Mouse (Mus musculus) Patski (cell line): ENCODE results near the gene Tmem91. TPM values are rescaled to one million over a fixed set of nuclear protein-coding genes. Genes with fewer than 3 reads are reported as not detected.

ENCODE experiments used
- ATAC-seq: fragments of 100-300 bp; one replicate; pipeline ENCODE4 v1.8.0; 2021
- CTCF ChIA-PET: fragments of 350-600 bp; sonication (Branson Sonifier 250); formaldehyde crosslinking; loops from one replicate; lab custom pipeline; 2022; ENCODE audit warnings: inconsistent platforms; lab: Charles Lee
- POLR2A ChIA-PET: fragments of 350-600 bp; sonication (Branson Sonifier 250); formaldehyde crosslinking; loops from one replicate; lab custom pipeline; 2022; ENCODE audit warnings: antibody characterized with exemption, inconsistent platforms; lab: Charles Lee
- DNase-seq: peaks from one replicate; pipeline ENCODE4 v3.0.0-alpha.2; 2011; ENCODE audit warnings: low read depth, low spot score
- H3K27me3 ChIP-seq: fragments of 371-371 bp; one replicate; pipeline ENCODE4 v1.5.1; 2021
- CTCF ChIP-seq: fragments of 100-300 bp; IDR thresholded peaks from one replicate; pipeline ENCODE4 v1.5.1; 2021
- in situ Hi-C: fragments of 300-500 bp; cut with MboI; formaldehyde crosslinking; loops from 3 replicates; pipeline ENCODE4 v1.11.1; 2018; ENCODE audit warnings: low pct_unique_long_range_greater_than_20kb, mixed read lengths
- polyA plus RNA-seq: library from polyadenylated mRNA; unstranded; gene quantifications from one replicate; pipeline ENCODE4 v1.2.3, GENCODE M21; 2021

Tmem91 gene
- polyA plus RNA-seq, 1 experiment from 2014 or later: 0.49 TPM

- ChIA-PET CTCF (no interaction called here), POLR2A (no interaction called here)
- in situ Hi-C loops: no loop called here
- no peaks in the 10 kb centered on the region for H3K27me3 ChIP-seq
- ATAC-seq (no peak), DNase-seq (no peak)
- no peak for TF ChIP-seq CTCF
Measured at GRCm38 (mm10) chr7:25626509-25627430, 48.2 kb downstream of the Tmem91 start, which contains the start of gene B3gnt8. Gene B3gnt8 (plus strand): TSS chr7:25626654.

DNA sequence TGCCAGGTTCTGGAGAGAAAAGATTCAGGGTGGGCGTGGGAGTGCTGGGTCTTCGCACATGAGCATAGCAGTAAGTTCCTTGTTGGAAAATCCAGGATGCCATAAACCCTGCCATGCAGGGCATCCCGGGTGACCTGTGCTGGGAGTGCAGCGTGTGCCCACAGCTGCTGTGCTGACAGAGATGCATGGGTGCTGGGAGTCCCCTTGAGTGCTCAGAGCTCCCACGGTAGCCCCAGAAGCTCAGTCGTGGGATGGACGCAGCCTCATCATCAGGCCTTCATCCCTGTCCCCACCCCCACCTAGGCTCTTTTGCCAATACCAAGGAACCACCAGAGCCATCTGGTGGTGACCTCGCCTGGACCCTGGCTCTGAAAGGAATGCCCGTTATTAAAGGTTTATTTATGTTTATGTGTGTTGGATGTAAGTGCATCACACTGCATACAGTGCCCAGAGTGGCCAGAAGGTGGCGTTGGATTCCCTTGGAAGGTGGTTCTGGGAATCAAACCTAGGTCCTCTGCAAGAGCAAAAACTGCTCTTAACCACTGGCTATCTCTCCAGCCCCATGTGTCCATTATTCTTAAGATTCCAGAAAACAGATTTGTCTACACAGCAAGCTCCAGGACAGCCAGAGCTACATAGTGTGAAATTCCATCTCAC is 49.2 kb downstream of the Tmem91 start:
- TF ChIP-seq CTCF: no peak
- no peaks in the 10 kb centered on the region for H3K27me3 ChIP-seq
- in situ Hi-C loops: no loop called here
- POLR2A ChIA-PET: no interaction called here
- CTCF ChIA-PET: no interaction called here
- ATAC-seq: no peak
- DNase-seq: no peak

- POLR2A ChIA-PET: no interaction called here
- CTCF ChIA-PET: no interaction called here
- no peaks in the 10 kb centered on the region for H3K27me3 ChIP-seq
- TF ChIP-seq CTCF: no peak
- DNase-seq: no peak
- no peak for ATAC-seq
- in situ Hi-C loops: loop anchor here (5.0 kb wide), 1 partner anchor 37 kb away; no protein-coding TSS in a partner anchor
Measured at GRCm38 (mm10) chr7:25624851-25625250, 50.1 kb downstream of the Tmem91 start.

DNA sequence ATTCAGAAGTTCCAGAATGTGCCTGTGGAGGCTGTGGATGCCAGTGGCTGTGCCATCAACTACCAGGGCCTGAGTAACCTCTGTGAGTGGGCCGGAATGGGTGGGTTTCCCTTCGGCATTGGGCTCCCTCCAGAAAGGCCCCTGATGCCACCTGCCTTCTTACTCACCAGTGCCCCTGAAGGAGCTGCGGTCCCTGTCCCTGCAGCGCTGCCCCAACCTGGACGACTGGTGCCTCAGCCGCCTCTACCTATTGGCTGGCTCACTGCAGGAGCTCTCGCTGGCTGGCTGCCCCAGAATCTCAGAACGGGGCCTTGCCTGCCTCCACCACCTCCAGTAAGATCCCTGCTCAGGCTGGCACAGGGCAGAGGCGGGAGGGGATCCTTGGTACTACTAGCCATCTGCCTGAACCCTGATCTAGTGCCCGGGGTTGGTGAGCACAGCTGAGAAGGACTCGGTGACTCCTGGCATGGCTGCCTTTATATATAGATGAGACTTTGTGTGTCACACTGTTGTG is 51.1 kb downstream of the Tmem91 start:
- DNase-seq (no peak), ATAC-seq (no peak)
- POLR2A ChIA-PET: interaction anchor here (0.5 kb wide), 1 partner anchor 160 kb away, joined by 3 read pairs; no protein-coding TSS in a partner anchor

GRCm38 (mm10) chr7:25620751-25621150 is 54.2 kb downstream of the Tmem91 start:
- in situ Hi-C loops: loop anchor here (5.0 kb wide), 1 partner anchor 42 kb away; no protein-coding TSS in a partner anchor
- H3K27me3 ChIP-seq: no peaks in the 10 kb centered on the region
- no peak for ATAC-seq
- ChIA-PET CTCF (interaction anchor here (1.2 to 1.3 kb wide), 2 partner anchors 19 to 180 kb away, joined by 3 read pairs; no protein-coding TSS in a partner anchor), POLR2A (no interaction called here)
- DNase-seq: no peak
- no peak for TF ChIP-seq CTCF

More for the DNA sequence above, 51.1 kb downstream of the Tmem91 start:
- CTCF ChIA-PET: interaction anchor here (1.9 kb wide), 1 partner anchor 65 kb away, joined by 4 read pairs; no protein-coding TSS in a partner anchor
- no peaks in the 10 kb centered on the region for H3K27me3 ChIP-seq
- in situ Hi-C loops: loop anchor here (5.0 kb wide), 1 partner anchor 38 kb away; no protein-coding TSS in a partner anchor
- no peak for TF ChIP-seq CTCF

GRCm38 (mm10) chr7:25620101-25620500 is 54.9 kb downstream of the Tmem91 start:
- TF ChIP-seq CTCF: no peak
- POLR2A ChIA-PET: no interaction called here
- DNase-seq (no peak), ATAC-seq (no peak)
- H3K27me3 ChIP-seq: no peaks in the 10 kb centered on the region
- CTCF ChIA-PET: interaction anchor here (1.2 to 1.3 kb wide), 2 partner anchors 18 to 180 kb away, joined by 3 read pairs; no protein-coding TSS in a partner anchor
- in situ Hi-C loops: loop anchor here (5.0 kb wide), 1 partner anchor 42 kb away; no protein-coding TSS in a partner anchor

DNA sequence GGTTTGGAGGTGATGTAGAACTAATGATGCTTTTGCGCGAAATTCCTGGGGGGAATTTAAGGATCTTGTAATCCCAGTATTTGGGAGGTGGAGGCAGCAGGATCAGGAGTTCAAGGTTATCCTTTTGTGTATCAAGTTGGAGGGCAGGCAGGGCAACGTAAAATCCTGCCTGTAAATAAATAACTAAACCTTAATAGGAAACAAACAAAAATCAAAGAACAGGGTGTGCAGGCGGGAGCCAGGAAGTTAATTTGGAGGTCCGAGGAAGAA is 55.3 kb downstream of the Tmem91 start:
- in situ Hi-C loops: no loop called here
- CTCF ChIA-PET: no interaction called here

More for the DNA sequence above, 55.3 kb downstream of the Tmem91 start:
- POLR2A ChIA-PET: no interaction called here
- no peak for TF ChIP-seq CTCF
- no peak for DNase-seq
- H3K27me3 ChIP-seq: no peaks in the 10 kb centered on the region
- ATAC-seq: no peak

Other genes with a start within 250 kb of the Tmem91 start
- 1.2 TPM for gene Ceacam1, start 197.6 kb downstream of the Tmem91 start, polyA plus RNA-seq
- 0.28 TPM for gene Ceacam2, start 135.3 kb downstream of the Tmem91 start, polyA plus RNA-seq
- not detected for gene Erich4, start 59.3 kb downstream of the Tmem91 start, polyA plus RNA-seq
- 43.3 TPM for gene Dmac2, start 55.8 kb downstream of the Tmem91 start, polyA plus RNA-seq
- 0.23 TPM for gene B3gnt8, start 48.5 kb downstream of the Tmem91 start, polyA plus RNA-seq
- gene Bckdha, start 16.2 kb downstream of the Tmem91 start, polyA plus RNA-seq: 72.5 TPM
- 32.9 TPM for gene Exosc5, start 16.0 kb downstream of the Tmem91 start, polyA plus RNA-seq
- 40.2 TPM for gene B9d2, start 5.6 kb upstream of the Tmem91 start, polyA plus RNA-seq
- gene Tgfb1, start 11.8 kb upstream of the Tmem91 start, polyA plus RNA-seq: 29.7 TPM
- 33.7 TPM for gene Ccdc97, start 43.9 kb upstream of the Tmem91 start, polyA plus RNA-seq
- gene Hnrnpul1, start 79.6 kb upstream of the Tmem91 start, polyA plus RNA-seq: 123 TPM
- gene Axl, start 113.5 kb upstream of the Tmem91 start, polyA plus RNA-seq: 473 TPM
- gene Cyp2s1, start 141.7 kb upstream of the Tmem91 start, polyA plus RNA-seq: 0.42 TPM
- gene Cyp2b10, start 222.5 kb upstream of the Tmem91 start, polyA plus RNA-seq: not detected